Mouse (Mus musculus): ENCODE results near the gene Lpar5. TPM values are rescaled to one million over a fixed set of nuclear protein-coding genes. Genes with fewer than 3 reads are reported as not detected.
"Not testable (repeated sequence)": the region's sequence is repeated elsewhere in the genome, so short reads cannot be mapped to it uniquely, and the experiment has no call there.

The Lpar5 gene
- 0.24 and 0.63 TPM in 2 replicates for polyA plus RNA-seq (2015; fragmentation: Nextera tagmentation; extraction: Ambion mirVana)

DNA sequence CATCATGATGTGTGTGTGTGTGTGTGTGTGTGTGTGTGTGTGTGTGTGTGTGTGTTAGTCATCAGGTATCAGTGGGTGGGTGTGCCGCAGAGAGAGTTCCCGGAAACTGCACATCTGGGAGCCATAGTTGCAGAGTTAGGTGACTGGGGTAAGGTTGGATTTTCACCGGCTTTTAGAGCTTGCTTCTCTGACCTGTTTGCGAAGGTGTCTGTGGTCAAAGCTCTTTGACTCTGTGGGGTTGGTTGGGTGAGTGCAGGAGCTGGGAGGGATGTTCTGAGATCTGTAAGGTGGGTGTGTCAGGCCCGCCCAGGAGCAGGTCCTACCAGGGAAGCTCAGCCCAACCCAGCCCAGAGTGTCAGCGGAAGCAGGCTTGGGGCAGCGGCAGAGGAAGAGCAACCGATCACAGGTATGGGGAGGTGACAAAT, at the start of gene Lpar5:
Lpar5 (plus strand) TSS at position 350 of the 425 bp plus-strand sequence.
- Histone ChIP-seq H3K4me3 (no peak within 1 kb of the TSS), H3K4me1 (peaks cover 15% of the 10 kb centered on the region), H3K9me3 (no peaks in the 10 kb centered on the region), H3K27ac (replicated peaks) (no peak within 1 kb of the TSS), H3K36me3 (no peaks in the 10 kb centered on the region), H3K4me2 (no peak within 1 kb of the TSS), H3K27me3 (replicated peaks) (peaks cover 21% of the 10 kb centered on the region), H3K9ac (no peak within 1 kb of the TSS)
- no peak for ATAC-seq (ENCODE audit: extremely low read depth, insufficient number of reproducible peaks, low FRiP score, low TSS enrichment)
- 49% methylated on average over 8 of the region's 8 CpGs for WGBS

DNA sequence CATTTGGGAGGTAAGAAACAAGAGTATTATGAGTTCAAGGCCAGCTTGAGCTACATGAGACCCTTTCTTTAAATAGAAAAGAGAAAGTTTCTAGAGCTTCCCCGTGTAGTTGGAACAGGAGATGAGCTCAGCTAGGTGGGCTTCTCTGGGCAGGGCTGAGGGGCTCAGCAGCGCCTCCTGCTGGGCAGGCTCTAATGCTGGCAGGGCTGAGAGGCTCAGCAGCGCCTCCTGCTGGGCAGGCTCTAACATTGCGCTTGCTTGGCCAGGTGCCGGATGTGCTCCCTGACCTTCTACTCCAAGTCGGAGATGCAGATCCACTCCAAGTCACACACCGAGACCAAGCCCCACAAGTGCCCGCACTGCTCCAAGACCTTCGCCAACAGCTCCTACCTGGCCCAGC, 37.2 kb upstream of the Lpar5 start:
- not testable (repeated sequence) for H3K27me3 ChIP-seq (replicated peaks); H3K9me3 ChIP-seq; H3K4me3 ChIP-seq; H3K4me1 ChIP-seq; H3K27ac ChIP-seq (replicated peaks); H3K9ac ChIP-seq; ATAC-seq (ENCODE audit: extremely low read depth, insufficient number of reproducible peaks, low FRiP score, low TSS enrichment); H3K4me2 ChIP-seq
- 37% methylated on average over 7 of the region's 9 CpGs for WGBS
- peaks cover 87% of the 10 kb centered on the region for H3K36me3 ChIP-seq

DNA sequence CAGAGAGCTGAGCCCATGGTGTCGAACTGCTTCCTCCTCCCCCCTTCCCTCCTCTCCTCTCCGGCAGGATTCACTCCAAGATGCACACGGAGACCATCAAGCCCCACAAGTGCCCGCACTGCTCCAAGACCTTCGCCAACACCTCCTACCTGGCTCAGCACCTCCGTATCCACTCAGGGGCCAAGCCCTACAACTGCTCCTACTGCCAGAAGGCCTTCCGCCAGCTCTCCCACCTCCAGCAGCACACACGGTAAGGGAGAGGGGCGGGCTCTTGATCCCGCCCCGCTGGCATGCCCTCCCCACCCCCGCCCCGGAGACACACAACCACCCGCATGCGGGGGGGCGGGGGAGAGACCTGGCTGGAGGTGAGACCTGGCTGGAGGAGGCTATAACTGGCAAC, 36.1 kb upstream of the Lpar5 start:
- no peak for ATAC-seq (ENCODE audit: extremely low read depth, insufficient number of reproducible peaks, low FRiP score, low TSS enrichment)

DNA sequence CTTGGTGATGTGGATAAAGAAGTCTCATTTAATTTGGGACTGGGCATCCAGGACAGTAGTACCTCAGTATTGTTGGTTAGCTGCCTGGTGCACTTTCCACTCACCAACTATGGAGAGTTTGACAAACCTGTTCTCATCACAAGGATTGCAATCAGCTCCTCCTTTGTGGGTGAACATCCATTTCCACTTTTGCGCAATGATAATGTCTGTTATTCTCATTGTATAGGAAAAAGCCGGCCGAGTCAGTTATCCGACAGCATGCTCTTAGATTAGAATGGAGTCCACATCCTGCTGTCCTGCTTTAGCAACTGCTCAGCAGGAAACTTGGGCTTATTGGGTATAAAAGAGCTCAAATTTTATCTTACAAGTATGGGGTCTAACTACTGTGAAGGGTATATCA, 29.1 kb upstream of the Lpar5 start:
- ATAC-seq (ENCODE audit: extremely low read depth, insufficient number of reproducible peaks, low FRiP score, low TSS enrichment) = no peak
- 85% methylated on average over 4 of the region's 4 CpGs for WGBS
- Histone ChIP-seq H3K27ac (replicated peaks) (peak overlapping the region; percentile 67), H3K9me3 (no peaks in the 10 kb centered on the region), H3K27me3 (replicated peaks) (no peaks in the 10 kb centered on the region), H3K4me2 (peak overlapping the region; percentile 87), H3K36me3 (peaks cover 52% of the 10 kb centered on the region), H3K9ac (peak overlapping the region; percentile 63; the same call in 1 of the 2 replicates), H3K4me3 (peak overlapping the region; percentile 82), H3K4me1 (peaks cover 15% of the 10 kb centered on the region)

More for the DNA sequence above, 36.1 kb upstream of the Lpar5 start:
- Histone ChIP-seq H3K9me3 (no peaks in the 10 kb centered on the region), H3K9ac (no peak overlapping the region), H3K27me3 (replicated peaks) (no peaks in the 10 kb centered on the region), H3K4me2 (no peak overlapping the region), H3K4me1 (no peaks in the 10 kb centered on the region), H3K27ac (replicated peaks) (no peak overlapping the region), H3K36me3 (peaks cover 87% of the 10 kb centered on the region), H3K4me3 (no peak overlapping the region)
- WGBS = 80% methylated on average over 16 of the region's 16 CpGs

DNA sequence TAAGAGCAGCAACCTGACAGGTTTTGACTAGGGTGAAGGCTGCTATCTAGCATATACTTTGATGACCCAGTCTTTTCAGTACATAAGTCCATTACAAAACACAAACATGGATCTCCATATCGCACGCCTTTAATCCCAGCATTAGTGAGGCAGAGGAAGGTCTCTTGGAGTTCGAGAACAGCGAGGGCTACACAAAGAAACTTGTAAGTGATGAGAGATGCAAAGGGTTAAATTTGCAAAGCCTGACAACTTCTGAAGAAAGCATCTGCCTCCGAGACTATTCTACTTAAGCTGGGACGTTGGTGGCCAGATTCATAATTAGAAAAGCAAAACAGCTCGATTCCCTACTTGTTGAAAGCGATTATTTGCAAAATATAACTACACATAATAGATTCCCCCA, 28.6 kb upstream of the Lpar5 start:
- H3K9me3 ChIP-seq = no peaks in the 10 kb centered on the region
- 5% methylated on average over 8 of the region's 8 CpGs for WGBS
- ATAC-seq (ENCODE audit: extremely low read depth, insufficient number of reproducible peaks, low FRiP score, low TSS enrichment) = no peak
- H3K4me1 ChIP-seq = peaks cover 15% of the 10 kb centered on the region
- peak overlapping the region; percentile 87 for H3K4me2 ChIP-seq
- peak overlapping the region; percentile 63 for H3K9ac ChIP-seq
- peaks cover 52% of the 10 kb centered on the region for H3K36me3 ChIP-seq
- H3K4me3 ChIP-seq = peak overlapping the region; percentile 82
- H3K27me3 ChIP-seq (replicated peaks) = no peaks in the 10 kb centered on the region
- peak overlapping the region; percentile 67 for H3K27ac ChIP-seq (replicated peaks)

DNA sequence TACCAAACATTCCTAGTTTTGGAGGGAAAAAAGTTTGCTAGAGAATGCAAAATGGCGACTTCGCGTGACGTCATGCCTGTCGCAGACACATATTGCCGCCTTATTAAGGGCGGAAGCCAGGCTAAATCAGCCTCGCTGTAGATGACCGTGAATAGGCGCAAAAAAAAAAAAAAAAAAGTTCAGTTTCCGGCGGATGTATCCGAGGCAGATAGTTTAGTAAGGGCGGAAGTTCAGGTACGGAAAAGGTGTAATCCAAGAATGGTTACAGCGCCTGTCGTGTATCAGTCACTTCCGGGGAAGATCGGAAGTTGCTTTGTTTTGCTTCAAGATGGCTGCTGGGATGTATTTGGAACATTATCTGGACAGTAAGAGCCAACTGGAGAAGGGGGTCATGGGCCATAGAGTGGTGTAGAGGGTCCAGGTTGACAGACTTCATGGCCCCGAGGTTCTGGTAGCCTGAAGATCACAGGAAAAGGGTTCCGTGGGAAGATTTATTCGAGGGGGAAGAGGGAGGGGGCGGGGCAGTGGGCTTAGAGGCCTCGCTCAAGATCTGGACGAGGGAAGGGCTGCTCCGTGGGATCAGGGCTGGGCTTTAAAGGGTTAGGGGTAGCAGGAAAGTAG, 28.1 kb upstream of the Lpar5 start, which contains the start of gene Ing4:
Ing4 (plus strand) TSS at position 228 of the 621 bp plus-strand sequence.
- H3K4me1 ChIP-seq = peaks cover 15% of the 10 kb centered on the region
- under 1% methylated on average over 26 of the region's 26 CpGs for WGBS
- peak within 1 kb of the TSS; percentile 72 for H3K27ac ChIP-seq (replicated peaks)
- H3K36me3 ChIP-seq = peaks cover 52% of the 10 kb centered on the region
- peak within 1 kb of the TSS; percentile 87 for H3K4me2 ChIP-seq
- peak within 1 kb of the TSS; percentile 82 for H3K4me3 ChIP-seq
- no peaks in the 10 kb centered on the region for H3K27me3 ChIP-seq (replicated peaks)
- H3K9me3 ChIP-seq = no peaks in the 10 kb centered on the region
- ATAC-seq (ENCODE audit: extremely low read depth, insufficient number of reproducible peaks, low FRiP score, low TSS enrichment) = peak; percentile 93
- peak within 1 kb of the TSS; percentile 85 for H3K9ac ChIP-seq

DNA sequence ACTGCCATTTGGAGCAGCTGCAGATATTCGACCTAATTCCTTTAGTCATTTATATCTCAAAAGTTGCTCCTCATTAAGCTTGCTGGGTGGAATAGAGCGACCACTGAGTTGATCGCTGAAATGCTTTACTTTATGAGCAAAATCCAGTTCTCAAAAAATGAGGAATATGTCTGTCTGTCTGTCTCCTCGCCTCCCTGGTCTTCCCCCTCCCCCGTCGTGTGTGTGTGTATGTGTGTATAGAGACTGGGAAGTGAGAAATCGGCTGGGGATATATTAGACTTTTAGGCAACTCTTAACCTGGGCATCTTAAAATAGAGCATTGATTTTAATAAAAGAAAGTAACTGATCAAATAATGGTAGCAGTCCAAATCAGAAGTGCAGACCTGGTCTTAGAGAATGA, 27.5 kb upstream of the Lpar5 start:
- H3K27ac ChIP-seq (replicated peaks) = peak overlapping the region; percentile 72
- ATAC-seq (ENCODE audit: extremely low read depth, insufficient number of reproducible peaks, low FRiP score, low TSS enrichment) = no peak
- H3K4me2 ChIP-seq = peak overlapping the region; percentile 87
- 14% methylated on average over 7 of the region's 7 CpGs for WGBS
- H3K9me3 ChIP-seq = no peaks in the 10 kb centered on the region
- peak overlapping the region; percentile 85 for H3K9ac ChIP-seq
- no peaks in the 10 kb centered on the region for H3K27me3 ChIP-seq (replicated peaks)
- H3K4me1 ChIP-seq = peaks cover 15% of the 10 kb centered on the region
- H3K36me3 ChIP-seq = peaks cover 51% of the 10 kb centered on the region
- peak overlapping the region; percentile 82 for H3K4me3 ChIP-seq

DNA sequence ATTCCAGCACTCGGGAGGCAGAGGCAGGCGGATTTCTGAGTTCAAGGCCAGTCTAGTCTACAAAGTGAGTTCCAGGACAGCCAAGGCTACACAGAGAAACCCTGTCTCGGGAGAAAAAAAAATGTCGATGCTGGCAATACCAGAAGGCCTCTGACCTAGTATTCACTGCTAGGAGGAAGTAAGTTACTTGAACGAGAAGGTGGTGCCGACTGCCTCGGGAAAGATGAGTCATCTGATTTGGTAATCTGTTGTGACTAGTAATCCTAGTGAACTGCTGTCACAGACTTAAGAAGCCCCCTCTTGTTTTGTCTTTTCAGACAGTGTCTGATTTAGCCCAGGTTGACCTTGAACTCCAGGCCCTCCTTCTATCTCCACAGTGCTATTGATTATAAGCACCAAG, 26.7 kb upstream of the Lpar5 start:
- Histone ChIP-seq H3K9ac (no peak overlapping the region), H3K9me3 (no peaks in the 10 kb centered on the region), H3K27ac (replicated peaks) (no peak overlapping the region), H3K4me2 (no peak overlapping the region), H3K4me3 (no peak overlapping the region), H3K36me3 (peaks cover 50% of the 10 kb centered on the region), H3K27me3 (replicated peaks) (no peaks in the 10 kb centered on the region), H3K4me1 (peaks cover 15% of the 10 kb centered on the region)
- WGBS = 73% methylated on average over 7 of the region's 7 CpGs
- no peak for ATAC-seq (ENCODE audit: extremely low read depth, insufficient number of reproducible peaks, low FRiP score, low TSS enrichment)

DNA sequence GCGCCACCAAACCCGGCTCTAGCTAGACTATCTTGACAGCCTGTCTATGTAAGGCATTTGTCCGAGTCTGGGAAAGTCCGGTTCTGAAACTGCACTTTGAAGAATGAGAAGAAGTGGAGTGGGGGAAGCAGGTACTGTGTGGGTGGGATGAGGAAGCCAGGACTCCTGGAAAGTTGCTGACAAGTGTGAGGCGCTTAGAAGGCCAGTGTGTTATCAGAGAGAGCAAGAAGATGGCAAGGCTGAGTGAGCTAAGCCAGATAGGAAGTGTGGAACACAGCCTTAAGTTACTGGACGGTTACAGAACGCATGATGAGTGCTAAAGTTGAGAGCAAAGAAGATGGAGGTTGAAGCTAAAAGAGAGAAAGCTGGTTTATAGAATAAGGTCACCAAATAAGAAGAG, 25.6 kb upstream of the Lpar5 start:
- Histone ChIP-seq H3K4me1 (peaks cover 15% of the 10 kb centered on the region), H3K9me3 (no peaks in the 10 kb centered on the region), H3K27ac (replicated peaks) (no peak overlapping the region), H3K27me3 (replicated peaks) (no peaks in the 10 kb centered on the region), H3K4me2 (no peak overlapping the region), H3K9ac (no peak overlapping the region), H3K4me3 (no peak overlapping the region), H3K36me3 (peaks cover 50% of the 10 kb centered on the region)
- 76% methylated on average over 7 of the region's 7 CpGs for WGBS
- ATAC-seq (ENCODE audit: extremely low read depth, insufficient number of reproducible peaks, low FRiP score, low TSS enrichment) = no peak

DNA sequence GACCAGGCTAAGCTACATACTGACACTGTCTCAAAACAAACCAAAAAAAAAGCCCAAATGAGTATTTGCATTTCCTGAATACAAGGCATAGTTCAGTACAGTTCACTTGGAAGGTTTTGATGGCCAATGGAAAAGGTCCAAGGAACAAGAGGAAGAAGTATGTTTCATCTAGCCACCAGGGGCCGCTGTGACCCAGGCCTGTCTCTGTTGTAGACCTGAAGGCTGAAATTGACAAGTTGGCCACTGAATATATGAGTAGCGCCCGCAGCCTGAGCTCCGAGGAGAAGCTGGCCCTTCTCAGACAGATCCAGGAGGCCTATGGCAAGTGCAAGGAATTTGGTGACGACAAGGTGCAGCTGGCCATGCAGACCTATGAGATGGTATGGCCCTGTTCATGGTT, 21.0 kb upstream of the Lpar5 start:
- no peaks in the 10 kb centered on the region for H3K4me1 ChIP-seq
- H3K4me3 ChIP-seq = no peak overlapping the region
- no peak overlapping the region for H3K9ac ChIP-seq
- peaks cover 82% of the 10 kb centered on the region for H3K36me3 ChIP-seq
- H3K9me3 ChIP-seq = no peaks in the 10 kb centered on the region
- no peak overlapping the region for H3K4me2 ChIP-seq
- no peak for ATAC-seq (ENCODE audit: extremely low read depth, insufficient number of reproducible peaks, low FRiP score, low TSS enrichment)
- no peaks in the 10 kb centered on the region for H3K27me3 ChIP-seq (replicated peaks)
- H3K27ac ChIP-seq (replicated peaks) = no peak overlapping the region
- 38% methylated on average over 5 of the region's 5 CpGs for WGBS

DNA sequence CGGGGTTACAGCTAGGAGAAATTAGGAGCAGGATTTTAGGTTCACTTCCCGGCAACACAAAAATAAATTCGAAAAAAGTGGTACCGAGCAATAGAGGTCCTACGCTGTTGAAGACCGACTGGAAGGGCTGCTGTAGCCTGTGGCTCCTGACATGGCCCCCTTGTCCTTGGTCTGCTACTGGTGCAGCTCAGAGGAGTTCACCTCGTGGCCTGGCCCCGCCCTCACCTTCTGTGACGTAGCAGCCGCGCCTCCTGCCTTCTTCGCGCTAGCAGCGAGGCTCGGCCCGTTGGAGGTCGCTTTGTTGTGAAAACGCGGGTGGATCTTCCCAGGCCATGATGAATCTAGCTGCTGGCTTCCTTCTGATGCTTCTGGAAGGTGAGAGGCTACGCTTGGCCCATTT, 18.0 kb upstream of the Lpar5 start, which contains the start of gene Acrbp:
Acrbp (plus strand) TSS at position 12 of the 400 bp plus-strand sequence.
- peaks cover 97% of the 10 kb centered on the region for H3K36me3 ChIP-seq
- no peaks in the 10 kb centered on the region for H3K27me3 ChIP-seq (replicated peaks)
- ATAC-seq (ENCODE audit: extremely low read depth, insufficient number of reproducible peaks, low FRiP score, low TSS enrichment) = no peak
- no peak within 1 kb of the TSS for H3K27ac ChIP-seq (replicated peaks)
- no peak within 1 kb of the TSS for H3K4me2 ChIP-seq
- no peak within 1 kb of the TSS for H3K4me3 ChIP-seq
- H3K9ac ChIP-seq = peak within 1 kb of the TSS; percentile 16; the same call in 1 of the 2 replicates
- no peaks in the 10 kb centered on the region for H3K4me1 ChIP-seq
- no peaks in the 10 kb centered on the region for H3K9me3 ChIP-seq
- WGBS = 36% methylated on average over 20 of the region's 20 CpGs

DNA sequence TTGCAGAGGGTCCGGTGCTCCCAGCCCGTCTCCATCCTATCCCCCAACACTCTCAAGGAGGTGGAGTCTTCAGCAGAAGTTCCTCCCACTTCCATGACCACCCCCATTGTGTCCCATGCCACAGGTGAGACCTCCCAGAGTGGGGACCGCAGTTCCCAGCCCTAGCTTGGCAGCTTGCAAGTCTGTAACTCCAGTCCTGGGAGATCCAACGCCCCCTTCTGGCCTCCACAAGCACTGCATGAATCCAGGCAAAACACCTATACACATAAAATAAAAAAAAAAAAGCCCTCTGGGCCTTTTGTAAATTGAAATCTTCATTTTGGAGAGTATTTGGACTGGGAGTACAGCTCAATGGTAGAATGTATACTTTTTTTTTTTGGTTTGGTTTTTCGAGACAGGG, 16.5 kb upstream of the Lpar5 start:
- no peak overlapping the region for H3K4me2 ChIP-seq
- no peak overlapping the region for H3K9ac ChIP-seq
- no peak overlapping the region for H3K4me3 ChIP-seq
- H3K9me3 ChIP-seq = no peaks in the 10 kb centered on the region
- H3K4me1 ChIP-seq = no peaks in the 10 kb centered on the region; the same call in 1 of the 2 replicates
- no peak overlapping the region for H3K27ac ChIP-seq (replicated peaks)
- H3K27me3 ChIP-seq (replicated peaks) = no peaks in the 10 kb centered on the region
- no peak for ATAC-seq (ENCODE audit: extremely low read depth, insufficient number of reproducible peaks, low FRiP score, low TSS enrichment)
- 49% methylated on average over 5 of the region's 5 CpGs for whole genome bisulfite sequencing
- peaks cover 86% of the 10 kb centered on the region for H3K36me3 ChIP-seq

Measured in heart, embryonic 13.5 days (tissue).